Mouse (Mus musculus): Measurements from ENCODE around the gene Chchd10. TPM values are rescaled to one million over a fixed set of nuclear protein-coding genes. Genes with fewer than 3 reads are reported as not detected.

Gene Chchd10
- polyA plus RNA-seq, 1 experiment from 2014 or later, result 9.5 TPM

DNA sequence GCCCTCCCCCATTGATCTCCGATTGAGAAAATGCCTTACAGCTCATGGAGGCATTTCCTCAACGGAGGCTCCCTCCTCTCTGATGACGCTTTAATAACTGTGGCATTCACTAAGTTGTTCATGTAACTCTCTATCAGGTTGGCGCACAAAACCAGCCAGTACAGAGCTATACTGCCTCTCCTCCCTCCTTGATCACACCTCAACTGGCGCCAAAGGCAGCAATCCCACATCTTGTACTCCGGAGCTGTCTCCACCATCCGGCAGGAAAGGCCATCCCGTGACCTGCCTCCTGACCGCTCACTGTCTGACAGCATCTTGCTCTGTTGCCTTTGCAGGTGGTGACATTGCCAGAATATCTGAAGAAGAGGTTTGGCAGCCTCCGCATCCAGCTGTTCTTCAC, 40.9 kb downstream of the Chchd10 start:
- Histone ChIP-seq H3K9me3 (no peaks in the 10 kb centered on the region), H3K36me3 (no peaks in the 10 kb centered on the region), H3K4me3 (no peak overlapping the region), H3K4me1 (no peaks in the 10 kb centered on the region), H3K27me3 (no peaks in the 10 kb centered on the region), H3K4me2 (no peak overlapping the region), H3K9ac (no peak overlapping the region), H3K27ac (no peak overlapping the region)
- ATAC-seq (ENCODE audit: insufficient number of reproducible peaks, insufficient read depth, low FRiP score, low TSS enrichment, low read depth), result no peak
- 86% methylated on average over 10 of the region's 10 CpGs for WGBS

DNA sequence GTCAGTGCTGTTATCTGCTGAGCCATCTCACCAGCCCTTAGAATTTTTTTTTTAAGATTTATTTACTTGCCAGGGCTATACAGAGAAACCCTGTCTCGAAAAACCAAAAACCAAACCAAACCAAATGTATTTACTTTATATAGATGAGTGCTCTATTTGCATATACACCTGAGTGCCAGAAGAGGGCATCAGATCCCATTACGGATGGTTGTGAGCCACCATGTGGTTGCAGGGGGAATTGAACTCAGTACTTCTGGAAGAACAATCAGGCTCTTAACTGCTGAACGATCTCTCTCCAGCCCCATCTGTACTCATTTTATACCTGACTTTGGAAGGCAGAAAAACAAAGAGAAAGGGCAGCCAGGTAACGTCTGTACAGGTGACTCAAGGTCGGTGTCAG, 42.3 kb downstream of the Chchd10 start:
- ATAC-seq (ENCODE audit: insufficient number of reproducible peaks, insufficient read depth, low FRiP score, low TSS enrichment, low read depth), result no peak
- H3K4me2 ChIP-seq, result no peak overlapping the region
- no peaks in the 10 kb centered on the region for H3K27me3 ChIP-seq
- no peaks in the 10 kb centered on the region for H3K9me3 ChIP-seq
- H3K27ac ChIP-seq, result no peak overlapping the region
- no peak overlapping the region for H3K4me3 ChIP-seq
- WGBS, result 74% methylated on average over 5 of the region's 5 CpGs
- no peak overlapping the region for H3K9ac ChIP-seq
- H3K4me1 ChIP-seq, result no peaks in the 10 kb centered on the region
- no peaks in the 10 kb centered on the region for H3K36me3 ChIP-seq

DNA sequence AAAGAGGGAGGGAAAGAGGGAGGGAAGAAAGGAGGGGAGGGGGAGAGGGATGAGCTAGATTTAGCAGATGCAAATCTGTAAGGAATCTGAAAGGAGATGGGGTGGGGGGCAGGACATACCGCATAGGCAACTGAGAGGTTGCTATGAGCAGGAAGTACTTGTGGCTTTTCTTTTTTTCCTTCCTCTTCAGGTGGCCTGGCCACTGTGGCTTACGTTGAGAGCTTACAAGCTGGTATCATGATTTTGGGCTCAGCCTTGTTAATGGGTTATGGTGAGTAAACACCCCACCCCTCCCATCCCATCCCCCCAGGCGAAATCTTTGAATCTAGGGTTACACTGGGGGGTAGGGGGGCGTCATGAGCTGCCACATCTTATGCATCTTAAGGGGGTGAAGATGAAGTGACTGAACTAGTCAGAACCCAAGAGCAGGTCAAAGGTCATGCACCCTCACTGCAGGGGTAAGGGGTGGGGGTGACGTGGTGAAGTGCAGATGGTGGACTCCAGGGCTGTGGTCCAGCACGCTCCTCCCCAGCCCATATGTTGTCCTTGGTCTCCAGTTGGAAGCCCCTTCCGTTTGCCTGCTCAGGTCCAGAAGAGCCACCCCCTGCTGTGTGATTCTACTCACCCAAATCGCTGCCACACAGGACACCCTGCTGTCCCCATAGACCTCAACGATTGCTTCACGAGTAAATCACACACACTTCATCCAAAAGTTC, 45.3 kb downstream of the Chchd10 start:
- H3K9ac ChIP-seq, result no peak overlapping the region
- H3K27ac ChIP-seq, result no peak overlapping the region
- no peak overlapping the region for H3K4me3 ChIP-seq
- H3K4me1 ChIP-seq, result no peaks in the 10 kb centered on the region
- no peak overlapping the region for H3K4me2 ChIP-seq
- WGBS, result 46% methylated on average over 10 of the region's 10 CpGs
- no peak for ATAC-seq (ENCODE audit: insufficient number of reproducible peaks, insufficient read depth, low FRiP score, low TSS enrichment, low read depth)
- H3K9me3 ChIP-seq, result no peaks in the 10 kb centered on the region
- H3K36me3 ChIP-seq, result no peaks in the 10 kb centered on the region
- H3K27me3 ChIP-seq, result no peaks in the 10 kb centered on the region

DNA sequence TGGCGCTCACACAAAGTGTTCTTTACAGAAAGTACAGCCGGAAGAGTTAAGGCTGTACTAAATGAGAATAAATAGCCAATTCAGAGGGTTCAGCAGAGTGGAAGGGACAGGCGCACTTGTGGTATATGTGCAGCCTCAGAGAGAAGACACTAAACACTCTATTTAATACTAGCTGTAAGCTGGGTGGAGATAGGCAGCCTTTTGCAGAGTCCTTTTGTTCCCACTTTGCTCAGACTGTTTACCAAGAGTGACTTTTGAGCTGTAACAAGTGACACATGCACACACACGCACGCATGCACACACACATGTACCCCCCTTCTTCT, 45.9 kb downstream of the Chchd10 start:
- no peak overlapping the region for H3K4me2 ChIP-seq
- ATAC-seq (ENCODE audit: insufficient number of reproducible peaks, insufficient read depth, low FRiP score, low TSS enrichment, low read depth), result no peak

DNA sequence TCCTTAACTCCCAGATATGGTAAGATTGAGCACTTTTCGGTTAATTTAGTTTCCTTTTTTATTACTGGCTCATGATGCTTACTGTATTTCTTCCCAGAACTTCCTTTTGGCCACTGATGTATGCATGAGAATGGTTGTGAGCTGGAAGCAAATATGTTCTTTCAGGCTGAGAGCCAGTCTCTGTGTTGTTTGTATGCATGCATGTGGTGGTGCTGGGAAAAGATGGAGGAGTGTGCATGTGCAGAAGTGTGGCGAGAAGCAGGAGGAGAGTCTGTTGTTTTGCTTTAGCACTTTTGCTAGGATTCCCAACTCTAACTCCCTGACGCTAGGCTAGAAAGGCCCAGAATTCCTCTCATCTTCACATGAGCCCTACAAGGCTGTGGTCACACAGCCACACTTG, 46.5 kb downstream of the Chchd10 start:
- no peaks in the 10 kb centered on the region for H3K9me3 ChIP-seq
- H3K27me3 ChIP-seq, result no peaks in the 10 kb centered on the region
- no peak overlapping the region for H3K9ac ChIP-seq
- no peak overlapping the region for H3K27ac ChIP-seq
- H3K36me3 ChIP-seq, result no peaks in the 10 kb centered on the region
- no peak overlapping the region for H3K4me2 ChIP-seq
- no peak overlapping the region for H3K4me3 ChIP-seq
- H3K4me1 ChIP-seq, result no peaks in the 10 kb centered on the region
- ATAC-seq (ENCODE audit: insufficient number of reproducible peaks, insufficient read depth, low FRiP score, low TSS enrichment, low read depth), result no peak
- WGBS, result 91% methylated on average over 3 of the region's 3 CpGs

More for the DNA sequence above, 45.9 kb downstream of the Chchd10 start:
- no peaks in the 10 kb centered on the region for H3K36me3 ChIP-seq
- no peaks in the 10 kb centered on the region for H3K4me1 ChIP-seq
- WGBS, result 90% methylated on average over 5 of the region's 5 CpGs
- H3K27ac ChIP-seq, result no peak overlapping the region
- H3K27me3 ChIP-seq, result no peaks in the 10 kb centered on the region
- no peak overlapping the region for H3K9ac ChIP-seq
- H3K9me3 ChIP-seq, result no peaks in the 10 kb centered on the region
- H3K4me3 ChIP-seq, result no peak overlapping the region

Other genes starting within 250 kb of the Chchd10 start
- gene Cabin1, start 168.8 kb upstream of the Chchd10 start, polyA plus RNA-seq (2015; fragmentation: Nextera tagmentation; extraction: Ambion mirVana), result 30.0 and 33.9 TPM in 2 replicates
- 77.3 and 79.2 TPM in 2 replicates for gene Ddt, start 159.7 kb upstream of the Chchd10 start, polyA plus RNA-seq (2015; fragmentation: Nextera tagmentation; extraction: Ambion mirVana)
- gene Gm20441, start 152.2 kb upstream of the Chchd10 start, polyA plus RNA-seq (2015; fragmentation: Nextera tagmentation; extraction: Ambion mirVana), result not detected in 2 replicates
- gene Gstt3, start 151.7 kb upstream of the Chchd10 start, polyA plus RNA-seq (2015; fragmentation: Nextera tagmentation; extraction: Ambion mirVana), result 11.8 and 16.7 TPM in 2 replicates
- 9.9 and 17.6 TPM in 2 replicates for gene Gstt1, start 134.5 kb upstream of the Chchd10 start, polyA plus RNA-seq (2015; fragmentation: Nextera tagmentation; extraction: Ambion mirVana)
- not detected in 2 replicates for gene Gstt4, start 110.6 kb upstream of the Chchd10 start, polyA plus RNA-seq (2015; fragmentation: Nextera tagmentation; extraction: Ambion mirVana)
- gene Gstt2, start 95.7 kb upstream of the Chchd10 start, polyA plus RNA-seq (2015; fragmentation: Nextera tagmentation; extraction: Ambion mirVana), result 5.9 and 9.1 TPM in 2 replicates
- gene Mif, start 72.9 kb upstream of the Chchd10 start, polyA plus RNA-seq (2015; fragmentation: Nextera tagmentation; extraction: Ambion mirVana), result 1,667 and 1,727 TPM in 2 replicates
- gene Derl3, start 39.7 kb upstream of the Chchd10 start, polyA plus RNA-seq (2015; fragmentation: Nextera tagmentation; extraction: Ambion mirVana), result 2.6 and 3.9 TPM in 2 replicates
- 229 and 250 TPM in 2 replicates for gene Smarcb1, start 11.5 kb upstream of the Chchd10 start, polyA plus RNA-seq (2015; fragmentation: Nextera tagmentation; extraction: Ambion mirVana)
- 123 and 136 TPM in 2 replicates for gene Mmp11, start 3.4 kb downstream of the Chchd10 start, polyA plus RNA-seq (2015; fragmentation: Nextera tagmentation; extraction: Ambion mirVana)
- gene Gm867, start 7.5 kb downstream of the Chchd10 start, polyA plus RNA-seq (2015; fragmentation: Nextera tagmentation; extraction: Ambion mirVana), result 0.61 TPM in 1 of 2 replicates, not detected in the other
- gene Vpreb3, start 9.9 kb downstream of the Chchd10 start, polyA plus RNA-seq (2015; fragmentation: Nextera tagmentation; extraction: Ambion mirVana), result 0.37 and 1.1 TPM in 2 replicates
- not detected in 2 replicates for gene Gm5134, start 21.4 kb downstream of the Chchd10 start, polyA plus RNA-seq (2015; fragmentation: Nextera tagmentation; extraction: Ambion mirVana)
- gene Zfp280b, start 99.5 kb downstream of the Chchd10 start, polyA plus RNA-seq (2015; fragmentation: Nextera tagmentation; extraction: Ambion mirVana), result 18.9 and 19.1 TPM in 2 replicates
- gene Slc5a4b, start 177.8 kb downstream of the Chchd10 start, polyA plus RNA-seq (2015; fragmentation: Nextera tagmentation; extraction: Ambion mirVana), result not detected in 2 replicates
- gene Slc5a4a, start 214.3 kb downstream of the Chchd10 start, polyA plus RNA-seq (2015; fragmentation: Nextera tagmentation; extraction: Ambion mirVana), result not detected in 2 replicates

All from embryonic facial prominence, embryonic 13.5 days (tissue).